Mouse (Mus musculus) stomach, embryonic 15.5 days (tissue): ENCODE data around the gene Prtn3. TPM values are rescaled to one million over a fixed set of nuclear protein-coding genes. Genes with fewer than 3 reads are reported as not detected.

Source experiments
- ATAC-seq: fragments of 200-750 bp; cut with Nextera tagmentation; 2 replicates; pipeline ENCODE4 v1.8.0; 2017; ENCODE audit warnings: low read depth, moderate number of reproducible peaks, moderate TSS enrichment; ENCODE audit not compliant: insufficient read depth, low FRiP score
- H3K27ac ChIP-seq: fragments of 300-500 bp; sonication (generic); 2 replicates; pipeline ENCODE4 v1.5.1; 2015; ENCODE audit warnings: mild to moderate bottlenecking, inconsistent platforms
- H3K27me3 ChIP-seq: fragments of 300-500 bp; sonication (generic); replicated peaks from 2 replicates; pipeline ENCODE4 v1.6.1; 2015; ENCODE audit warnings: inconsistent platforms
- H3K36me3 ChIP-seq: fragments of 300-500 bp; sonication (generic); 2 replicates; pipeline ENCODE4 v1.6.1; 2015; ENCODE audit warnings: inconsistent platforms
- H3K4me1 ChIP-seq: fragments of 300-500 bp; sonication (generic); 2 replicates; pipeline ENCODE4 v1.6.1; 2015; ENCODE audit warnings: inconsistent platforms
- H3K4me2 ChIP-seq: fragments of 300-500 bp; sonication (generic); 2 replicates; pipeline ENCODE4 v1.6.1; 2015; ENCODE audit warnings: mild to moderate bottlenecking, inconsistent platforms
- H3K4me3 ChIP-seq: fragments of 300-500 bp; sonication (generic); replicated peaks from 2 replicates; pipeline ENCODE4 v1.5.1; 2015; ENCODE audit warnings: inconsistent platforms
- H3K9ac ChIP-seq: fragments of 300-500 bp; sonication (generic); 2 replicates; pipeline ENCODE4 v1.6.1; 2015; ENCODE audit warnings: inconsistent platforms
- H3K9me3 ChIP-seq: fragments of 300-500 bp; sonication (generic); 2 replicates; pipeline ENCODE4 v1.6.1; 2016; ENCODE audit warnings: inconsistent platforms
- WGBS: fragments of 180-500 bp; shearing (Covaris S2); methylation state at CpG from one replicate; pipeline ENCODE4 v1.1.7; 2015; 5-methylcytosine and 5-hydroxymethylcytosine counted together
- polyA plus RNA-seq: library from polyadenylated mRNA; unstranded; fragments of >200 nt; fragmentation: Nextera tagmentation; extraction: Ambion mirVana; gene quantifications from 2 replicates; pipeline ENCODE4 v1.2.1, GENCODE M21; 2015

The Prtn3 gene
- 5.2 and 10.6 TPM in 2 replicates for polyA plus RNA-seq

DNA sequence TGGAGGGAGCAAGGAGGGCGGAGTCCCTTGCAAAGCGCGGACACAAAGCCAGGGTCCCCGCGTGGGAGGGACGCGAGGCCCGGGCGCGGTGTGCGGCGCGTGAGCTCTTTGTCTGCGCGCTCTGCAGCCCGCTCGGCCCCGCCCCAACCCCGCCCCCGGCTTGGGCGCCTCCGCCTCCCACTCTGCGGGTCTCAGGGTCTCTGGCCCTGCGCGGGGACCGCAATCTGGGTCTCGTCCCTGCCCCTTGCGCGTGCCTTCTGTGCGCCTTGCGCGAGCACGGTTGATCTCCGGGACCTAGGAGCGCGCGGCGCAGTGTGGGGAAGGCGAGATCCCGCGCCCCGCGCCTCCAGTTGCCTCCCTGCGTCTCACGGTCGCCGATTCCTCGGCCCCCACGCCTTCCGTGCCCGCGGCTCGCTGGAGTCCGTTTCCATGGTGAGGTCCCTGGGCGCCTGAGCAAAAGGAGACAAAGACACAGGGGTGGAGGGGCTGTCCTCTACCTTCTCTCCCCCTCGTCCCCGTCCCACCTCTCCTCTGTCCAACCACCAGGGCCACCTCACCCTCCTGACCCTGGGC is at the start of gene Prtn3, which contains the start of gene Plppr3:
Gene Prtn3 (plus strand): TSS at position 187 of the 573 bp plus-strand sequence.
Gene Plppr3 (minus strand): TSS at position 345 of the 573 bp plus-strand sequence.
- under 1% methylated on average over 43 of the region's 57 CpGs for WGBS
- Histone ChIP-seq H3K36me3 (no peaks in the 10 kb centered on the region), H3K4me1 (peaks cover 23% of the 10 kb centered on the region; the same call in 1 of the 2 replicates), H3K9ac (peak within 1 kb of the TSS; percentile 69), H3K4me2 (peak within 1 kb of the TSS; percentile 99), H3K27me3 (no peaks in the 10 kb centered on the region), H3K27ac (peak within 1 kb of the TSS; percentile 40; the same call in 1 of the 2 replicates), H3K9me3 (no peaks in the 10 kb centered on the region), H3K4me3 (peak within 1 kb of the TSS; percentile 70)
- ATAC-seq: peak; percentile 64

DNA sequence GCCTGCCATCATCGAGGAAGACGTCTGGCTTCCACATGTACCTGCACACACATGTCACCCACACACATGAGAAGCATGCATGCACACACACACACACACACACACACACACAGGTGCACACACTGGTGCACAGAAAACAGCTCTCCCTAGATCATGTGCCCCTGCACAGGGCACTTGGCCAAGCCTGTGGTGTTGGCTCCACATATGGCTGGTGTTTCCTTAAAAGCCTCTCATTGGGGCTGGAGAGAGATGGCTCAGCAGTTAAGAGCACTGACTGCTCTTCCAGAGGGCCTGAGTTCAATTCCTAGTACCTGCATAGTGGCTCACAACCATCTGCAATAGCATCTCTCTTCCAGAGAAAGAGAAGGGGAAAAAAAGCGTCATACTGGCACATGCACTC is 42.7 kb upstream of the Prtn3 start:
- no peak overlapping the region for H3K4me2 ChIP-seq
- no peaks in the 10 kb centered on the region for H3K27me3 ChIP-seq
- 76% methylated on average over 3 of the region's 3 CpGs for WGBS
- ATAC-seq: no peak
- peaks cover 2% of the 10 kb centered on the region; the same call in 1 of the 2 replicates for H3K4me1 ChIP-seq
- H3K9me3 ChIP-seq: no peaks in the 10 kb centered on the region
- H3K9ac ChIP-seq: no peak overlapping the region
- H3K36me3 ChIP-seq: no peaks in the 10 kb centered on the region
- no peak overlapping the region for H3K4me3 ChIP-seq
- H3K27ac ChIP-seq: no peak overlapping the region

DNA sequence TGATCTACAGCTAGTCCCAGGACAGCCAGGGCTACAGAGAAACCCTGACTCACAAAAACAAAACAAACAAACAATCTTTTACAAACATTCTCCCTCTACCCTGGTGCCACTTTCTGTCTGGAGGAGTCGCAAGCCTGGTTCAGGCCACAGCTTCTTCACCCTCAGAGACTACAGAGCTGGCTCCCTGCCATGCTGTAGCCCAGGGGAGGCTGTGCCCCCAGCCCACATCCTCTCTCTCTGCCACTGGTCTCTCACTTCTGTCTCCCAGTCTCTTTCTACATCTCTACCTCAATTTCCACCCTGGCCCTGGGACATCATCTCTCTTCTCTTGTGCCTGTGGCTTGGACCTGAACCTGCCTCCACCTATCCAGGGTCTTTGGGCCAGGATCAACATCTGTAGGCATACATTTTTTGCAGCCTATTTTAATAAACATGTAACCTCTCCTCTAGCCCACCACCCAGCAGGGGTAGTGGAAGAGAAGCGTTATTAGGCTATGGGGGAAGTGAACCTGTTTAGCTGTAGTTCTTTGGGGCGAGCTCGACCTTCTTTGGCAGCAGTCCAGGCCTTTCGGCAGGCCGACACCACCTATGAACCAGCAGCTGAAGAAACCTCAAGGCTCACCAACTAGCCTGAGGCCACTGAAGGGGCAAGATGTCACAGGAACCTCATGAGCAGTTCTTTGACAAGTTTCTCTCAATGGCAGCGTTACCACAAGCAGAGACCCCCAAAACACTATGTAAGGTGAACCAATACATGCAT is 42.1 kb upstream of the Prtn3 start:
- Histone ChIP-seq H3K9me3 (no peaks in the 10 kb centered on the region), H3K4me1 (peaks cover 2% of the 10 kb centered on the region; the same call in 1 of the 2 replicates), H3K9ac (no peak overlapping the region), H3K4me3 (no peak overlapping the region), H3K4me2 (no peak overlapping the region), H3K27ac (no peak overlapping the region), H3K27me3 (no peaks in the 10 kb centered on the region), H3K36me3 (no peaks in the 10 kb centered on the region)
- WGBS: 71% methylated on average over 7 of the region's 7 CpGs
- no peak for ATAC-seq

DNA sequence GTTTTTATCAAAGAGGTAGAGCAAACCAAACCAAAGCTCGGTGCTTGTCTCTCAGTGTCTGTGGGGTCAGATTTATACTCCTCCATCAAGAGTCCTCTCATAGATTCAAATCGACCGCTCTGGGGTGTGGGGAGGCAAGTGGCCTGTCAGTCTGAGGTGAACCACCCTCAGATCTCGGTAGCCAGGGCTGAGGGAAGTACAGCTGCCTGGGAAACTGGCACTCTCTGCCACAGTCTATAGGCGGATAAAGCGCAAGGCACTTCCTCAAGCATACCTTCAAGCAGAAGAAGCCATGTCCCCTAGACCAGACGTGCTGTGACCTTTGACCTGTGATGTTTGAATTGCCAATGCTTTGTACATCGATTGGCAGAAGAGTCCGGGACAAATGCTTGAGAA is 41.5 kb upstream of the Prtn3 start:
- ATAC-seq: no peak
- 66% methylated on average over 9 of the region's 9 CpGs for WGBS
- Histone ChIP-seq H3K4me3 (no peak overlapping the region), H3K27ac (no peak overlapping the region), H3K9me3 (no peaks in the 10 kb centered on the region), H3K4me1 (peaks cover 2% of the 10 kb centered on the region; the same call in 1 of the 2 replicates), H3K4me2 (no peak overlapping the region), H3K36me3 (no peaks in the 10 kb centered on the region), H3K27me3 (no peaks in the 10 kb centered on the region), H3K9ac (no peak overlapping the region)

DNA sequence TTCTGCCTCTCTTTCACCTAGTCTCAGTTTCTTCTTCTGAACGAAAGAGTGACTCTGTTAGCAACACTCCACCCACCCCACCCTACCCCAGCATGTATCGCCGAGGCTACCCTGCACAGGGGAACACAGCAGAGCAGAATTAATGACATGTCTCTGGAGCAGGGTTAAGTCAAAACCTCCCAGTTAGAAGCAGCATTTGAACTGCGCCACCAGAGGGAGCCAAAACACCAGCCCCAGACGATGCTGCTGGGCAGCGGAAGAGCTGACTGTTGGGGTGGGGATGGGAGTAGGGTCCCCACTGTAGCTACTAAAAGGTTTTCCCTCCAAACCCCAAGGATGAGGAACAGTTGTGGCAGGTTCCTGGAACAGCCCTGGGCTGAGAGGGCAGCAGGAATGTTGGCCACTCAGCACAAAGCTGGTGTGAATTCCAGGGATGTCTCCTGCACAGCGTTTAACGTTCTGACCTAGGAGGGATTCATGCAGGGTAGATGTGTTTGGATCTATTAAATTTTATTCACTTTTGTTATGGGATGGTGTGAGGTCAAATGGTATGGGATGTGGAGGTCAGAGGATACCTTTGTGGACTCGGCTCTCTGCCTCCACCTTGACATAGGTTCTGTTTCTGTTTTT is 39.4 kb upstream of the Prtn3 start:
- ATAC-seq: peak; percentile 53
- H3K4me1 ChIP-seq: peaks cover 2% of the 10 kb centered on the region; the same call in 1 of the 2 replicates
- no peaks in the 10 kb centered on the region for H3K36me3 ChIP-seq
- no peak overlapping the region for H3K4me3 ChIP-seq
- H3K4me2 ChIP-seq: no peak overlapping the region
- H3K9me3 ChIP-seq: no peaks in the 10 kb centered on the region
- H3K27me3 ChIP-seq: no peaks in the 10 kb centered on the region
- H3K27ac ChIP-seq: no peak overlapping the region
- WGBS: 19% methylated on average over 9 of the region's 9 CpGs
- no peak overlapping the region for H3K9ac ChIP-seq

DNA sequence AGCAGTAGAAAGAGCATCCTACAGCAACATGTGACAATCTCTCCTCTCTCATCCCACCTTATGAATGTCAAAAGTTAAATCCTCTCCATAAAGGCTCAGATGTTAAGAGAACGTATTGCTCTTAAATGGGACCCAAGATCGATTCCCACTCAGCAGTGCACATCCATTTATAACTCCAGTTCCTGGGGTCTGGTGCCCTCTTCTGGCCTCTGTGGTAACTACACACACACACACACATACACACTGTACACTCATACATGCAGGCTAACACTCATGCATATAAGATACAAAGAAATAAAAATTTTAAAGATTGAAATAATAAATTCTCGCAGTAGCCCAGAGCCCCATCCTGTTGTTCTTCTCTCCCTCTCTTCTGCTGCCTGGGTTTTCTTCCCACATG is 37.4 kb upstream of the Prtn3 start:
- H3K4me2 ChIP-seq: no peak overlapping the region
- no peaks in the 10 kb centered on the region for H3K36me3 ChIP-seq
- no peak overlapping the region for H3K27ac ChIP-seq
- H3K9ac ChIP-seq: no peak overlapping the region
- peaks cover 12% of the 10 kb centered on the region for H3K4me1 ChIP-seq
- no peaks in the 10 kb centered on the region for H3K9me3 ChIP-seq
- 94% methylated on average over 3 of the region's 3 CpGs for WGBS
- ATAC-seq: no peak
- no peak overlapping the region for H3K4me3 ChIP-seq
- no peaks in the 10 kb centered on the region for H3K27me3 ChIP-seq

DNA sequence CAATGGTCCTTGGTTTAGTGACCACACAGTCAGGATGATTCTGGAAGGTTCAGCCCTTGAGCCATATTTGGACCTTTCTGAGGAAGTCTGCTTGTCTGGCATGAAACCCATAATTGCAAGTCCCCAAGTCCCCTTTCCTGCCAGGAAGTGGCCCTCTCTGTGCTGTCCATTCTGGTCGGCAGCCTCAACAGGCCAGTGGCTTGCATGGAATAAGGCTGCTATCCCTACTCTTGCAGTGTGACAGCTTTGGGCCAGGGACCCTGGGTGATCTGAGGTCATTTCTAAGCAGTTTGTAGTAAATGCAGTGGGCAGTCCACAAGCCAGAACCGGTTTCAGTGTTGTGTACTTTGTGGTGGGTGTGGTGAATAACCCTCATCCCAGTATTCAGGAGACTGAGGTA is 36.1 kb upstream of the Prtn3 start:
- Histone ChIP-seq H3K4me3 (no peak overlapping the region), H3K27me3 (no peaks in the 10 kb centered on the region), H3K4me2 (no peak overlapping the region), H3K9me3 (no peaks in the 10 kb centered on the region), H3K4me1 (peaks cover 13% of the 10 kb centered on the region), H3K36me3 (no peaks in the 10 kb centered on the region), H3K27ac (no peak overlapping the region), H3K9ac (no peak overlapping the region)
- 41% methylated on average over 2 of the region's 2 CpGs for WGBS
- no peak for ATAC-seq

DNA sequence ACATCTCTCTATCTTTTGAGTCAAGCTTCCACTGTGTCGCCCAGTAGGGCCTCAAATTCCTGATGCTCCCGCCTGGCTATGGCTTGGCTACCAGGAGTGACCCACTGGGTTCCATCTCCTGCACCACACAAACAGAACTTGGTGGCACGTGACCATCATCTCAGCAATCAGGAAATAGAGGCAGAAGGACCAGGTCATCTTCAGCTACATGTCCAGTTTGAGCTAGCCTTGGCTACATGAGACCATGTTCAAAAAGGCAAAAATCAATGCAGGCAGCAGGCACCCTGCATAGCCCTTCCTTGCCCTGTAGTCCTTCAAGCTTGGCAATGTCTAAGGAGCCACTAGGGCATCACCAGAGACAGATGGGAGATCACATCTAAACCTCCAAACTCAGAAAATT is 34.2 kb upstream of the Prtn3 start:
- 87% methylated on average over 3 of the region's 3 CpGs for WGBS
- peak overlapping the region; percentile 95 for H3K27ac ChIP-seq
- no peak overlapping the region for H3K9ac ChIP-seq
- no peaks in the 10 kb centered on the region for H3K27me3 ChIP-seq
- H3K36me3 ChIP-seq: no peaks in the 10 kb centered on the region
- no peak overlapping the region; the same call in 1 of the 2 replicates for H3K4me2 ChIP-seq
- no peak for ATAC-seq
- H3K4me3 ChIP-seq: no peak overlapping the region
- peaks cover 20% of the 10 kb centered on the region for H3K4me1 ChIP-seq
- H3K9me3 ChIP-seq: no peaks in the 10 kb centered on the region

DNA sequence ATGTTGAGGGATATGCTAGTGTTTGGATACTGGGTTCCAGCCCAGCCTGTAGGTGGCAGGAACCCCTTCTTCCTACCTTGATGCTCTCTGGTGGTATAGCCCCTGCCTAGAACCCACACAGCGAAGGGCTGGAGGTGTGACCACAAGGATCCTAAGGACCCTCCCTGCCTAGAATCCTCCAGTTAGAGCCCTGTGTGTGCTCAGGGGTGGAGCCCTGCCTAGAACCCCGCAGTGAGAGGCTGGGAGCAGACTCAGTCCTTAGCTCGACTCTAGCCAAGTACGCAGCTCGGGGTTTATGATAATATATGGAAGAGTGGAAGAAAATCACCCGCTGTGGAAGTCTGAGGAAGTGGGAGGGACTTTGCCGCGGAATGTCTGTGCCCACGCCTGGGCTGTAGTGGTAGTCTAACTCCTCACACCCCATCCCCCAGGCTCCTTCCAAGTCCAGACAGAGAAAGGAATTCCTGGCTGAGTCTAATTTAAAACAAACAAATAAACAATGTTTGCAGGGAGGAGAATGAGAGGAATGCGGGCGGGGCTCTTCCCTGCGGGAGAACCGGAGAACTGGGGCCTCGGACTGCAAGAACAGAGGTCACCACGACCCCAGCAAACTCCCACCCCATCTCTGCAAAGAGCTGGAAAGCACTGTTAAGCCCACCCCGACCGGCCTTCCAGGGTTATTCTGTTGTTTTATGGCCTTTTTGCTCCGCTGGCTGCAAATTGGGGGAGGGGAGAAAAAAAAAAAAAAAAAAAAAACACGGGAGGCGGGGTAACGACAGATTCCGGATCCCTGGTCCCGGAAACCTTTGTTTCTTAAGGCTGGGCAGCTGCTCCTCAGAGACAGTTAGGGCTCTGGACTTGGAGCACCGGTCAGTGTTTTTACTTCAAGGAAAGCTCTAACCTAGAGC is 33.4 kb upstream of the Prtn3 start:
- no peaks in the 10 kb centered on the region for H3K27me3 ChIP-seq
- peak overlapping the region; percentile 40 for H3K4me3 ChIP-seq
- H3K36me3 ChIP-seq: no peaks in the 10 kb centered on the region
- H3K27ac ChIP-seq: peak overlapping the region; percentile 95
- peak overlapping the region; percentile 16; the same call in 1 of the 2 replicates for H3K9ac ChIP-seq
- no peaks in the 10 kb centered on the region for H3K9me3 ChIP-seq
- H3K4me2 ChIP-seq: peak overlapping the region; percentile 87
- WGBS: 1% methylated on average over 24 of the region's 24 CpGs
- peaks cover 20% of the 10 kb centered on the region for H3K4me1 ChIP-seq
- peak; percentile 86 for ATAC-seq

DNA sequence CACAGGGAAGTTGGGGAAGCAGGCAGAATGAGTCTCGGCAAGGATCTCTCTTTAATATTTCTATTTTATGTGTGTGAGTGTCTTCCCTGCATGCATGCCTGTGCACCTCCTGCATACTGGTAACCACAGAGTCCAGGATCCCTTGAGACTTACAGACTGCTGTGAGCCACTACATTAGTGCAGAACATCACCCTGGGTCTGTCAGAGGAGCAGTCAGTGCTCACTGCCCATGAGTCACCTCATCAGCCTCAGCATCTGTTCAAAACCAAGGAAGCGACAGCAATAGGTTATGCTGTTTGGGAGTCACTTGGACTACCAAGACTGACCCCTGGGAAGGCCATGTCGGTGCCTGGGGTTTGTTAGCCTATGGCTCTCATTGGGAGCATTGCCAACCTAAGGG is 32.0 kb upstream of the Prtn3 start:
- H3K4me2 ChIP-seq: no peak overlapping the region
- ATAC-seq: no peak
- H3K27ac ChIP-seq: no peak overlapping the region
- H3K9ac ChIP-seq: no peak overlapping the region
- H3K27me3 ChIP-seq: no peaks in the 10 kb centered on the region
- no peaks in the 10 kb centered on the region for H3K36me3 ChIP-seq
- WGBS: 66% methylated on average over 3 of the region's 3 CpGs
- H3K9me3 ChIP-seq: no peaks in the 10 kb centered on the region
- no peak overlapping the region for H3K4me3 ChIP-seq
- H3K4me1 ChIP-seq: peaks cover 20% of the 10 kb centered on the region

DNA sequence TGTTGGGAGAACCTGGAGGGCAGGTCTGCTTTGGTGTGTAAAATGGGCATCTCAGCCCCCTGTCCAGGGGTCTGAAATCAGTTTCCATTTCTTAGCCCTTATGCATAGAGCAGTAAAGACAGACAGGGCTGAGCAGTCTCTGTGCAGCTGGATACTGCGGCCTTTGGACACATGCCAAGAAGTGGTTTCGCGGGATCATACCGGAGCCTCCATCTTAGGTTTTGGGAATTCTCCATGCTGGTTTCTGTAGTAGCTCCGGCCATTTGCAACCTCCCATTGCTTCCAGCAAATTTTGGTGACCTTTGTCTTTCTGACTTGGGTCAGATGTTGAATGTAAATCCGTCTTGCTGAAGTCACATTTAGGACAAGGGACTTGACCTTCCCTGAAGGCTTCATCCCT is 30.8 kb upstream of the Prtn3 start:
- ATAC-seq: peak; percentile 40
- Histone ChIP-seq H3K27ac (no peak overlapping the region), H3K9me3 (no peaks in the 10 kb centered on the region), H3K27me3 (no peaks in the 10 kb centered on the region), H3K36me3 (no peaks in the 10 kb centered on the region), H3K4me1 (peaks cover 20% of the 10 kb centered on the region), H3K4me3 (no peak overlapping the region), H3K4me2 (no peak overlapping the region), H3K9ac (no peak overlapping the region)
- WGBS: 44% methylated on average over 6 of the region's 6 CpGs
